Comparison of ENCODE assay signal across 8 mouse cellular contexts in the genomic region with DNA sequence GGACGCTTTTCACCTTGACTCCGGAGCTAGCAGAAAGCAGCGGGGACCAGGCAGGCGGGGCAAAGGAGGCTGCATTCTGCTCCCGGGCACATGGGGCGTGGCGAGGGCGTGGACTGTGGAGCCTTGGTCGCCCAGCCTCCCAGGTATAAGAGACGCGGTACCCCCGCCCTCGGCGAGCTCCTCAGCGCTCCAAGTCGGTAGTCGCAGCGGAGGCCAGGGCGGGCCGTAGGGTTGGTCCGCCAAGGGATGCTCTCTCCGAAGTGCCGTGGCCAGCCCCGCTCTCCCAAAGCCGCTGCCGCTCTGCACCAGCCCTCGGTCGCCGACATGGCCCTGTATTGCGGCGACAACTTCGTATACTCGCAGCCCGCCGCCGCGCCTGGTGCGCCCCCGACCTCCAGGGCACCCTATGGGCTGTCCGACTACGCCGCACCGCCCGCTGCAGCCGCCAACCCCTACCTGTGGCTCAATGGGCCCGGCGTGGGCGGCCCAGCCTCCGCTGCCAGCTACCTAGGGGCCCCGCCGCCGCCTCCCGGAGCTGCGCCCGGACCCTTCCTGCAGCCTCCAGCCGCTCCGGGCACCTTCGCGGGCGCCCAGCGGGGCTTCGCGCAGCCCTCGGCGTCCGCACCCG. TPM values are rescaled to one million over a fixed set of nuclear protein-coding genes. Genes with fewer than 3 reads are reported as not detected.
A peak's percentile ranks its signal among the peaks of the same experiment; 100 is the strongest.
DNase-seq lines count a peak whose midpoint lies in the region; ATAC-seq and TF ChIP-seq lines count a peak whose summit lies in the region.

A gene (plus strand): TSS at position 247 of the 628 bp plus-strand sequence.

- peak within 1 kb of the TSS; percentile 61 for H3K4me3 ChIP-seq in embryonic facial prominence, embryonic 10.5 days
- peak within 1 kb of the TSS; percentile 39 for H3K4me3 ChIP-seq in hindbrain, embryonic 14.5 days (replicated peaks; ENCODE audit: low read length)
- H3K4me3 ChIP-seq in limb, embryonic 14.5 days (replicated peaks; ENCODE audit: low read length), result peak within 1 kb of the TSS; percentile 50
- H3K4me3 ChIP-seq in midbrain, embryonic 13.5 days (replicated peaks), result peak within 1 kb of the TSS; percentile 49

- ATAC-seq in hindbrain, embryonic 14.5 days (ENCODE audit: low FRiP score), result peak; percentile 63
- ATAC-seq in limb, embryonic 14.5 days (ENCODE audit: low FRiP score, low read depth), result peak; percentile 37; the same call in 1 of the 2 replicates
- peak; percentile 68 for ATAC-seq in midbrain, embryonic 13.5 days

- no peaks in the 10 kb centered on the region for H3K36me3 ChIP-seq in embryonic facial prominence, embryonic 10.5 days (replicated peaks)
- no peaks in the 10 kb centered on the region for H3K36me3 ChIP-seq in hindbrain, embryonic 14.5 days (replicated peaks; ENCODE audit: control insufficient read depth, insufficient read depth)
- no peaks in the 10 kb centered on the region for H3K36me3 ChIP-seq in limb, embryonic 14.5 days (ENCODE audit: control insufficient read depth, insufficient read depth, low read length)
- no peaks in the 10 kb centered on the region for H3K36me3 ChIP-seq in midbrain, embryonic 13.5 days

- H3K27ac ChIP-seq in embryonic facial prominence, embryonic 10.5 days (replicated peaks), result no peak within 1 kb of the TSS
- H3K27ac ChIP-seq in hindbrain, embryonic 14.5 days, result no peak within 1 kb of the TSS
- no peak within 1 kb of the TSS for H3K27ac ChIP-seq in limb, embryonic 14.5 days (replicated peaks; ENCODE audit: low read depth, low read length)
- no peak within 1 kb of the TSS for H3K27ac ChIP-seq in midbrain, embryonic 13.5 days

- no peaks in the 10 kb centered on the region for H3K9me3 ChIP-seq in embryonic facial prominence, embryonic 10.5 days
- H3K9me3 ChIP-seq in hindbrain, embryonic 14.5 days (ENCODE audit: control insufficient read depth, low read length), result no peaks in the 10 kb centered on the region
- H3K9me3 ChIP-seq in limb, embryonic 14.5 days (ENCODE audit: control insufficient read depth, low read length), result no peaks in the 10 kb centered on the region
- no peaks in the 10 kb centered on the region for H3K9me3 ChIP-seq in midbrain, embryonic 13.5 days

- no peak for TF ChIP-seq POLR2A in limb, embryonic 14.5 days (IDR thresholded peaks at IDR 0.05; ENCODE audit: borderline replicate concordance, extremely low read depth, insufficient read depth, insufficient read length)

- peak; percentile 23 for DNase-seq in adrenal gland, adult 2 months
- DNase-seq in adrenal gland, postnatal 4 days (ENCODE audit: low spot score in 2 of 2), result no peak
- DNase-seq in CD4-positive, CD25-positive, alpha-beta regulatory T cell, adult 2 months (ENCODE audit: low read depth, low spot score), result peak; percentile 49
- DNase-seq in embryonic facial prominence, embryonic 10.5 days (ENCODE audit: low spot score), result peak; percentile 82
- DNase-seq in hindbrain, embryonic 14.5 days (ENCODE audit: low spot score), result no peak
- peak; percentile 20 for DNase-seq in limb, embryonic 14.5 days (ENCODE audit: low spot score)
- peak; percentile 56 for DNase-seq in yolk sac, embryonic 10.5 days (ENCODE audit: low spot score)

- peak within 1 kb of the TSS; percentile 89 for H3K4me2 ChIP-seq in hindbrain, embryonic 14.5 days (replicated peaks)
- peak within 1 kb of the TSS; percentile 99 for H3K4me2 ChIP-seq in limb, embryonic 14.5 days (replicated peaks; ENCODE audit: low read depth, low read length, severe bottlenecking)
- peak within 1 kb of the TSS; percentile 93 for H3K4me2 ChIP-seq in midbrain, embryonic 13.5 days (replicated peaks)

- WGBS in embryonic facial prominence, embryonic 10.5 days, result under 1% methylated on average over 67 of the region's 67 CpGs
- under 1% methylated on average over 58 of the region's 67 CpGs for WGBS in hindbrain, embryonic 14.5 days
- WGBS in limb, embryonic 14.5 days, result under 1% methylated on average over 57 of the region's 67 CpGs
- WGBS in midbrain, embryonic 13.5 days, result under 1% methylated on average over 57 of the region's 67 CpGs

- 0 out of 2 replicates have a peak within 1 kb of the TSS, but pooled peaks have one; percentile 34 for H3K9ac ChIP-seq in hindbrain, embryonic 14.5 days
- peak within 1 kb of the TSS; percentile 44 for H3K9ac ChIP-seq in limb, embryonic 14.5 days (ENCODE audit: low read depth, low read length, severe bottlenecking)
- H3K9ac ChIP-seq in midbrain, embryonic 13.5 days (replicated peaks), result peak within 1 kb of the TSS; percentile 53

- H3K27me3 ChIP-seq in embryonic facial prominence, embryonic 10.5 days (replicated peaks; ENCODE audit: low read depth, poor library complexity, severe bottlenecking), result peaks cover 92% of the 10 kb centered on the region
- H3K27me3 ChIP-seq in hindbrain, embryonic 14.5 days (ENCODE audit: control insufficient read depth, insufficient read depth, low read length), result peaks cover 79% of the 10 kb centered on the region
- H3K27me3 ChIP-seq in limb, embryonic 14.5 days (ENCODE audit: control insufficient read depth, insufficient read depth, low read length), result peaks cover 63% of the 10 kb centered on the region
- peaks cover 93% of the 10 kb centered on the region for H3K27me3 ChIP-seq in midbrain, embryonic 13.5 days

- H3K4me1 ChIP-seq in embryonic facial prominence, embryonic 10.5 days, result peaks cover 14% of the 10 kb centered on the region
- peaks cover 12% of the 10 kb centered on the region for H3K4me1 ChIP-seq in hindbrain, embryonic 14.5 days (replicated peaks; ENCODE audit: control insufficient read depth, insufficient read depth, low read length)
- peaks cover 12% of the 10 kb centered on the region for H3K4me1 ChIP-seq in limb, embryonic 14.5 days (ENCODE audit: control insufficient read depth, insufficient read depth, low read length)
- H3K4me1 ChIP-seq in midbrain, embryonic 13.5 days (replicated peaks), result peaks cover 15% of the 10 kb centered on the region

RNA-seq across cellular contexts. Expression of the gene that starts here (rescaled TPM):
- total RNA-seq in adrenal gland, adult 2 months (2021), result not detected
- not detected in 2 replicates for polyA plus RNA-seq in adrenal gland, adult 2 months (2012; rRNA removed)
- not detected for total RNA-seq in adrenal gland, postnatal 4 days (2021)
- polyA plus RNA-seq in embryonic facial prominence, embryonic 10.5 days (2016; fragmentation: Nextera tagmentation; extraction: Ambion mirVana), result 0.26 and 0.37 TPM in 2 replicates
- polyA plus RNA-seq in hindbrain, embryonic 14.5 days (2014; fragmentation: Nextera tagmentation; extraction: Ambion mirVana), result not detected in 2 replicates
- 1.6 and 1.8 TPM in 2 replicates for polyA plus RNA-seq in limb, embryonic 14.5 days (2012; rRNA removed)
- 0.39 and 0.77 TPM in 2 replicates for polyA plus RNA-seq in limb, embryonic 14.5 days (2014; fragmentation: Nextera tagmentation; extraction: Ambion mirVana)
- polyA plus RNA-seq in midbrain, embryonic 13.5 days (2015; fragmentation: Nextera tagmentation; extraction: Ambion mirVana), result not detected in 2 replicates

Comparison
In these comparisons a context has a peak if more than half of its experiments do, and no peak if none do; other contexts are left out.
1. Peak in DNase-seq in adrenal gland, adult 2 months; RNA of the gene not detected or under 1 TPM.
2. Peak in DNase-seq and H3K4me3 ChIP-seq in embryonic facial prominence, embryonic 10.5 days; RNA of the gene not detected or under 1 TPM.
3. Peak in ATAC-seq, H3K4me3 ChIP-seq, H3K9ac ChIP-seq and H3K4me2 ChIP-seq in hindbrain, embryonic 14.5 days; RNA of the gene not detected or under 1 TPM.
4. Peak in ATAC-seq, H3K4me3 ChIP-seq, H3K9ac ChIP-seq and H3K4me2 ChIP-seq in midbrain, embryonic 13.5 days; RNA of the gene not detected or under 1 TPM.
5. DNase-seq: peak in CD4-positive, CD25-positive, alpha-beta regulatory T cell, adult 2 months (single experiment), limb, embryonic 14.5 days (single experiment) and yolk sac, embryonic 10.5 days (single experiment); none in adrenal gland, postnatal 4 days (0 of 2) and hindbrain, embryonic 14.5 days (single experiment).
6. Peak in every context shown above with its lines, with median percentiles within 50 percentile points of each other: H3K4me3 ChIP-seq, ATAC-seq, H3K4me2 ChIP-seq and H3K9ac ChIP-seq.